Mouse (Mus musculus) kidney, adult 8-10 months (tissue): ENCODE measurements around the gene Smyd3.
"Not testable (repeated sequence)": the region's sequence is repeated elsewhere in the genome, so short reads cannot be mapped to it uniquely, and the experiment has no call there.

Experiments used
- DNase-seq, 2 experiments: peaks; one replicate each; pipeline ENCODE4 v3.0.0; 2022

Smyd3 gene

DNA sequence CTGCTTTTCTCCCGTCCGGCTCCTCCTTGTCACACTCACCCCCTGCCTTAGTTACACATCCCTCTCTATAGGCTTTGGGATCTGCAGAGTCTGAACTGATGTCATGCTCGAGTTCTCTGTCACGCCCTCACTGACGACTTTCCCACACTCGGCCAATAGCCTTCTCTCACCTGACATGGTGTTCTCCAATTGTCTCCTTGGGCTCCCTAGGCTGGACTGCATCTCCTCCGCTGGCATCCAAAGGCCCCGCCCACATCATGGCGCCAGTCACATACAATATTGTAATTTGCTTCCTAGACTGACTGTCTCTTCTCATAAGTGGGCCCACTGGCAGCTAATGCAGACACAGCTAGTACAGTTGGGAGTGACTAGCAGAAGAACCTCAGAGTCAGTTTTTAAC lies 304.5 kb downstream of the Smyd3 start:
- DNase-seq, result no peak

DNA sequence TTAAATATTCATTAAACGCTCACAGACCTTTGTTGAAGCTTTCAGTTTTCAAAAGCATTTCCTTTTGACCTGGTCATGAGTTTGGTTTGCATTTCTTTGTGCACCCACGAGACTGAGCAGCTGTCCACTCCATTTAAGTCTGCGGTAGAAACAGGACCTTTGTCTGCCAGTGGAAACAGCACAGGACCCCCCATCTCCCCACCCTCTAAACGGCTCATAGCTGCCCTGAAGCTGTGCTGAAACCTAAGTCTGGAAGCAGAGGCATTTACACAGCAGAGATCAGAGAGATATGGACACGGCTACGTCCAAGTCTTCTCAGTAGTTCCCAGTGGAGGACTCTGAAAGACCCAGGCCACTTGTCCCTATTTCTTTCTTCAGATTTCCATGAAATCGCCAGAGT lies 305.5 kb downstream of the Smyd3 start:
- DNase-seq, result no peak

DNA sequence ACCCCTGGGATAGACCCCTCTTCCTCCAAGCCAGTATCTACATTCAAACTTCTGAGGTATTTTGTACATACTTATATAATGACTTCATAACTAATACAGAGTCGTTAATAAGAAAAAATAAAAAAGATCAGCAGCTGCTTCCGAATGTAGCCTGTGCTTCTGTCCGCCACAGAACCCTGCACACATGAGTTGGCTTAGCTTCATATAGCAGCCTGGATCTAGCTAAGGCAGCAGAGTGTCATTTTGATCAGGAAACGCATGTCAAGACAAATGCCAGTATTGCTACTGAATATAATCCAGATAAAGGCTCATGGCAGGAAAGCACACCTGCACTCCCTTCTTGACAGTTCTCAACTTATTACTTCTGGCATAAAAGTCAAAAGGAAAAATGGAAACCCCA lies 306.5 kb downstream of the Smyd3 start:
- no peak for DNase-seq

DNA sequence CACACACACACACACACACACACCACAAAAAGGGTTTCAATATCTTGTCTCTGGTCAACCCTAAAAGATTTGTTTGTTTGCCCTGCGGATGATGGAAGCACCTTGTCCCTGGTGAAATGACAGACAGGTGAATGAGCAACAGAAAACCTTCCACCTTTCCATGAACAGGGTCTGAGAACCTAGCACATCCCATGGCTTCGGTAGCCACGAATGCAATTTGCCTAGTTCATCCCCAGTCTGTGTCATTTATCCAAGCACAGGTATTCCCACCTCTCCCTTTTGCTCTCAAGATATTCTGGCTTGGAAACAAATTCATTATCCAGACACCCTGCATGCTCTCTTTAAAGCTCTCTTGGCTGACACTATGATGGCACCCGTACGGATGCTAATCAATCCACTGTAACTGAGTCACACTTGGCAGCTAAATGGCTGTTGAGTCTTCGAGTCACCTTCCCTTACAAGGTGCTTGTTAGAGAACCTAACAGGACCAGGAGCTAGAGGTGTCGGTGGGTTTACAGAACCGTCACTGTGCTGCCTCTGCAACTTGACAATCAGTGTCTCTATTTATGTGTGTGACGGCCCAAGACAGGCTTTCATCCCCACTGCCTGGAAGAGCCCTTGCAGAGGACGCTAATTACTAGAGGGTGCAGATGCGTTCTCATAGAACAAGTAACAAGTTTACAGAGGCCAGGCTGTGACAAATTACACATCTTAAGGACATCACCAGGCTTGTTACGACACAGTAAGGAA lies 309.8 kb downstream of the Smyd3 start:
- no peak for DNase-seq

DNA sequence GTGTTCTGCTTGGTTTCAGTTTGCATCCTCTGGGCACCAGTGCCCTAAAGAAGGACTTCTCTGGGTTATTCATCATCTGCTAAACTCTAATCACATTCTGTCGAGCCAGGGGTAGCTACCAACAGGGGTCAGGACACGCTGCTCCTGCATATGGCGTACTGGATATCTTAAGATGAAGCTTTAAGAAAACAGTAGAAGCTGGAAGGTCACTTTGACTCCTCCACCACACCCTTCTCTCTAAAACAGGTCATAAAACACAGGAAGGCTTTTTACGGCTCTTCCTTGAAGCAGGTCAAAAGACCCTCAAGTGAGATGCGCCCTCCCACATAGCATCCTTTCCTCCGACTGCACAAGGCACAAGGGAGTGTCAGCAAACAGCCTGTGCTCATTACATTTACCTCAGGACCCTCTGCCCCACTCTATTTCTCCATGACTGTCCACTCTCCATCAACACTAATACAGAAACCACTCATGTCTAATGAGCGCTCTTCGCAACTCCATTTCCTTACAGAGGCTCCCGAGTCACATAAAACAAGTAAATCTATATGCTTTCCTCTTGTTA lies 310.6 kb downstream of the Smyd3 start:
- no peak for DNase-seq

DNA sequence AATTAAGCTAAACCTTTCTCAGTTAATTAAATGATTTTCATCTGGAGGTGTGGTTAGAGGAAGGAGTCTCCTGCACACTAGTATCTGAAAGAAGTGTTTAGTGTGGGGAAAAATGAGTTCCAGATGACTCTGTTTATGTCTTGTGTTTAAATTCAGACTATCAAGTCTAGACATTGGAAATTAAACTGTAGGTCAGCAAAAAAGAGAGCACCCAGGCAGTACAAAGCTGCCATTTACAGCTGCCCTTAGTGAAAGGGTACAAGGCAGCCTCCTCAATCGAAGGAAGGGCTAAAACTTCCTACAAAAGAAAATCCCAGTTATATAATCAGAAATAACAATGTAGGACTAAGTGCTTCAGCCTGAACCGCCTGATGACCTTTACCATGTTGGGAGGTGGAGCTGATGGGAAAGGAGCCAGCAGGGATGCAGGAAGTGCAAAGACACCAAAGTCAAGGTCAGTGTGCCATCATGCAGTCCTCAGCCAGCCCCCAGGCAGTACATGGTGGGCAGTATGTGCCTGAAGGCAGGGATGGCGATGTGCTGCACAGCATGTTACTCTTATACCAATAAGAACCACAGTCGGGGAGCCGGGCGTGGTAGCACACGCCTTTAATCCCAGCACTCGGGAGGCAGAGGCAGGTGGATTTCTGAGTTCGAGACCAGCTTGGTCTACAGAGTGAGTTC lies 319.2 kb downstream of the Smyd3 start:
- DNase-seq, result no peak

DNA sequence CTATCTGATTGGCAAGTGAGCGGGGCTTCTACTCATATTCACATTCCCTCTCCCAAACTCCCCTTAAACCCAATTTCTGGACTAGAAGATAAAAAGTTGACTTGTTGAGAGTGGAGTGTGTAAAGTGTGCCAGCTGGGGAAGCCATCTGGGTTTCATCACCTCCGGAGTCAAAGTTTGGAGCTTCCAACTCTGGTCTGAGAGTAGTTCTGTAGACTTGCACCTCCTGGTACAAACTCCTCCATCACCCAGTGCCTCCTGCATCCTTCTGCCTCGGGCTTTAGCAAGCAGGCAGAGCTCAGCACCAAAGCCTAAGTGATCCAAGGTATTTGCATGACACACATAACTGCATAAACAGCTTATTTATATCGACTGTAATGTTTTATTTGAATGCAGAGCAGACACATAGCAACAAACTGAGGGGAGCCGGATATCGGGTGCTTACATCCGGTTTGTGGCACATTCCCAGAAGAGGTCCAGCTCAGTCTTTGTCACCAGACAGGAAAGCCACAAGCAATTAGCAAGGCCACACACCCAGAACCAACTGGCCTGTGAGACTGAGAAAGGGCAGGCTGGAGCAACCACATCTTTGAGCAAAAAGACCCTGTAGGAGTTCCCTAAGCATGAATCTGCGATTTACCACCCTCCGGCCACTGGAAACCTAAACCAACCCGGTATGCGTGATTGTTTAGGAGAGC lies 319.9 kb downstream of the Smyd3 start:
- no peak for DNase-seq

DNA sequence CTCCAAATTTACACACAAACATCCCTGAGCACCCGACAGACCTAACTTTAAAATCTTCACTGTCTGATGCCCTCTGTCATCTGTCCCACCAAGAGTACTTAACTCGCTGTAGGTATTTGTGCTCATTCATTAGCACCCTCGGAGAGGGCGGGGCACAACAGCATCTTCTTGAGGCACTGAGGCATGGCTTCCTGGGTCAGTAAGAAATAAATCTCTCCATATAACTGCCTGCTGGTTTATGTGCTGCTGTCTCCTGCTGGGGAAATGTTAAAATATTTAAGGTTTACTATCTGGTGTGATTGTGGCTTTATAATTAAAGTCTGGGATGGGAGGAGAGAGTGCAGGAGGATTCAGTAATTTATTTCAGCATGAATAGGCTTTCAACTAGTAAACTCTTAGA lies 320.7 kb downstream of the Smyd3 start:
- no peak for DNase-seq

DNA sequence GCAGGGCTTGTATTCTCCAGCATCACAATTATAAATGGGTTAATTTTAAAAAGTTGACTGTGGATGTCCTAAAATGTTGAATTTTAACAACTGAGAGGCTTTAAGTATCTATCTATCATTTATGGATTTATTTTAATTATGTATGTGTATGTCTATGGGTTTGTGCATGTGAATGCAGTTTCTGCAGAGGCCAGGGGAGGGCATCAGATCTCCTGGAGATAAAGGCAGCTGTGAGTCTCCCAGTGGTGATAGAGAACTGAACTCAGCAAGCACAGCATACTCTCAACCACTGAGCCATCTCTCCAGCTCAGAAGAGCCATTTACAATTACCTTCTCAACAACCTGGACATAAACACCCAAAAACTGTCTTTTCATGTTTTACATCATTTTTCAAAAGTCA lies 321.4 kb downstream of the Smyd3 start:
- peak in 1 of 2 experiments; percentile 11 for DNase-seq

DNA sequence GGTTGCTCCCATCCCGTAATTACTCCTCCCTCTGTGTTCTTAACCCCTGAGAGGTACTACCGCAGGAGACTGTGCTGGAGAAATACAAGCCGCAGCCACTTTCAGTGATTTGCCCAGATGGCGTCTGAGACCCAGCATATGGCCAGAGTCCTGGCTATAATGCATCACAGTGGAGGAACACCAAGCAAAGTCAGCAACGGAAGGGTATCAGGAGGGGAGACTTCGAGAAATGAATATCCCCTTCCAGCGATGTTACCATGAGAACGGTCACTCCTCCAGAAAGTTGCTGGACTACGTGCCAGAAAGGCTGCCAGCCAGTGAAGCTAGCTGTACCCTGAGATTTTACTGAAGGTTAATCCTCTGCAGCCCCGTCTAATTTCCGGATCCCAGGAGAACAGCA lies 325.1 kb downstream of the Smyd3 start:
- DNase-seq, result no peak

DNA sequence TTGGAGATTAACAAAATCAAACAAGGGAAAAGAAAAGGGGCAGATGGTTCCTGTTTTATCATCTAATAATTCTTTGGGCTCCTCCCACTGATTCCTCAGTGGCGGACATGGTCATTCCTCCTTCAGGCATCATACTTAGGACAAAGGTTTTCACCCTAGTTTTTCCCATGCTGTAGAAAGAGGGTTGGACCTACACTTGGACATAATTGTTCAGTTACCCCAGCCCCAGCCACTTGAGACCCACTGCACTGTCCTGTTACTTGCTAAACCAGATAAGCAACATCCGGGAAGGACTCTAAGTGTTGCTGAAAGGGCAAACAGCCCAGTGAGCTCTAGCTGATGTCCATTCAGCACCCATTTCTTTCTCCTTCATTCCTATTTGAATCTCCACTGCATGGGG lies 327.0 kb downstream of the Smyd3 start:
- DNase-seq, result no peak

DNA sequence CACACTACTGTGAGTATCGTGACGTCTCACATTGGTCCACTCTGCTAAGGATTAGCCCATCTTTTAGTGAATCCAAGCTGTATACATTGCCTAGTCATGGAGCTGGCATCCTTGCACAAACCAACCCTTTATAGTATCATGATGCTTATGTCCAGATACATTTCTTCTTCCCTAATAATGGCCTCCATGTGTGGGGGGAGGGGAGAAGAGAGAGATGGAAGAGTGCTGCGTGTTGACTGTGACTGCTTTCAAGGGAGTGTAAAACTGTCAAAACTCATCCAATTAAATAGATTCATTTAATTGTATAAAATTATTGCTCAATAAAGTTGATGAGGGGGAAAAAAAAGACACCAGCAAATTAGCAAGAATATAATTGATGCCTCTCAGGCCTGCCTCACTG lies 330.7 kb downstream of the Smyd3 start:
- no peak for DNase-seq

DNA sequence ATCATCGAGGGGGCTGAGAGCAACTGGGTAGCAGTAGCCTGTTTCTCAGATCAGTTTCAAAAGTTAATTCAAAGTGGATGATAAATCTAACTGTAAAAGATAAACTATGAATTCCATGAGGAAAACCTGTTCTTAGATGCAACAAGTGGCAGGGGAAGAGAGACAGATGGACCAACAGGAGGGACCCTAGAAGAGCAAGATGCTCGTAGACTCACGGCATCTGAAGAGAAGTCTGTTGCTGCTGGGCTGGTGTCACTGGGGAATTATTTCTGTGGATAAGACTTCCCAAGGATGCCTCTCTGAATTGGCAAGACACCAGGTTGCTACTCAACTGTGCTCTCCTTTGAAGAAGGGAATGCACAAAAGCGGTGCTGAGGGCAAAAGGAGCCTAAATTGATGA lies 333.2 kb downstream of the Smyd3 start:
- no peak for DNase-seq

DNA sequence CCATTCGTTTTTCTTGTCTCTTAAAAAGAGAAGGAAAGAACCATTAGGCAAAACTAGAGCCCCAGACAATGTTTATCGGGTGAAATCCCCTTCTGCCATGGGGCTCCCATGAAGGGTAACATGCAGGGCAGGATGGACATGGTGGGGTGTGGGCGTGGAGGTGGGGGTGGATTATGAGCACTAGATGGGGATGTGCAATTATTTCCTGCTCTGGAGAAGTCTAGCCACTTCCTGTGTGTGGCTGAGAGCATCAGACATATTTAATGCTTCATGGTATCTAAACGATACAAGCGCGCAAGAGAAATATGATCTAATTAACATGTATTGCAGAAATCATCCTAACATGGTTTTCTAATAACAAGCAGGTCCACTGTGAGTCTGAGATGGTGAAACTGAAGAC lies 334.3 kb downstream of the Smyd3 start:
- DNase-seq, result no peak

DNA sequence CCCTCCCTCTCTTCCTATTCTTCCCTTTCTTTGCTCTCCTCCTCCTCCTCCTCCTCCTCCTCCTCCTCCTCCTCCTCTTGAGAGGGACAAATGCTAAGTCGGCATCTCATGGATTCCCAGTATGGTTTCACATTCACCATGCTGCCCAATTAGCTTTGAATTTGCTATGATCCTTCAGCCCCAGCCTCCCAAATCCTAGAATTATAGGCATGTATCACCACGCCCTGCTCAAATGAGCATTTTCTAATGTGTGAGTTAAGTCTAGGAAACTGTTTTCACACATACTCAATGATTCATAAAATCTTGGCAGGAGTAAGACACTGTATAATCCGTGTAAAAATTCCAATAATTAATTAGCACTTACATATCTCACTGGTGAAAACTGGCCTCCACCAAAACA lies 337.3 kb downstream of the Smyd3 start:
- no peak for DNase-seq

DNA sequence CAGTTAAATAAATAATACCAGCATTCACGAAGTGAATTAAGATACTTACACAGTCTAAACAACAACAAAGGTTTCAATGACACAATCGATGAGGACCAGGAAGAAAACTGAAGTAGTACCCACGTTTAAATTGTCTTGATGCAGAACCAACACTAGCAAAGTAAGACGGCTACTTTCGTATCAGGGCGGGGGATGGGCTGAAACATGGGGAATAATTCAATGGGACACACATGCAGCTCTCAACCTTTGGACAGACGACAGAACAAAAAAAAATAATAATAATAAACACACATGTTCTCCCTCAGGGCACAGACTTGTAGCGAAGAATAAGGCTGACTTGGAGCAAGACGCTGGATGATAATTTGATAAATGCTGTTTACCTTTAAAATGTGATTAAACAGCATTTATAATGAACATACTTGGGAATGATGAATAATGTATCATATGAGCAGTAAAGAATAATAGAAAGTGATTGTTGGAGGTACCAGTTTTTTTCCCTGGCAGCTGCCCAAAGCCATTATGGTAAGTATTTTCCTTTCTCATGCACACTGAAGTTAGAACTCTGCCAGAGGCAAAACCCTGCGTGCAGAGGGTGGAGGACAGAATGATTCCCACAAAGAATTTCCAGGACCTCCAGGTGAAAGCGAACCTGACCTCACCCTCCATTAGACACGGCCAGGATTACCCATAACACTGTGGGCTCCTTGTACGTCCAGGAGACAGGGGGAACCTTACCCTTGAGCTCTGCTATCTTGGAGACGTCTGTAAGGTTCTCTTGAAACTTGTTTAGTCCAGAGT lies 340.8 kb downstream of the Smyd3 start:
- peak; percentile 13 to 31 for DNase-seq

DNA sequence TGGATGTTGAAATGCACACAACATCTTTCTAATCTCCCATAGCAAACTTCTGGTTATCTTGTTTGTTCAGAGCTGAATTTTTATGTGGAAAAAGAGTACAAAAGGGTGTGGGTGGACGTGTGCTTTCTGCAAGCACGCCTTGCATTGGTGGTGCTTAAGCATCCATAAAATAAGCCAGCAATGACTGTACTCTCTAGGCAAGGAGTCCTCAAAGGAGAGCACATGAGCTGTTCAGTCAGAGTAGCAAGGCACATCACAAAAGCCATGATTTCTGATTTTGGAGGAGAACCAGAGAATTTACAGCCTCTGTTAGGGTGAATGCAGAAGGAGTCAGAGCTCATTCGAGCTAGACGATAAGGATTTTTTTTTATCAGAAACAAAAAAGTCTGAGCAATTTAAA lies 343.6 kb downstream of the Smyd3 start:
- no peak for DNase-seq

DNA sequence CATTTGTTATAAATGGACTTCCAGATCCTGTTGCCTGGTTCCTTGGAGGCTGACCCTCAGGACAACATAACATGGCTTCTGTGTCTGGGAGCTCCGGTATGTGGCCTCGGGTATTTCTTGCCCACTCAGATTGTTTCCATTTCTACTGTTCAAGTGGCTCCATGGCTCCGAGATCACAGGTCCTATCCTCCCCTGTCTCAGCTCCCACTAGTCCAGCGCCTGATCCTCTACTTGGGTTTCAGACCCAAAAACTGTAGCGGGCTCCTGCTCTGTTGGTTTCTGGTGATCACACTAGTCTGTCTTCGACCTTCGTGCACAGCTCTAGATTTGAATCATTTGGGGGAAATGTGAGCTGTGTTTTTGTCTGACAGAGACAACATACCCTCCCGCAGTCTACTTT lies 347.3 kb downstream of the Smyd3 start:
- DNase-seq, result no peak

DNA sequence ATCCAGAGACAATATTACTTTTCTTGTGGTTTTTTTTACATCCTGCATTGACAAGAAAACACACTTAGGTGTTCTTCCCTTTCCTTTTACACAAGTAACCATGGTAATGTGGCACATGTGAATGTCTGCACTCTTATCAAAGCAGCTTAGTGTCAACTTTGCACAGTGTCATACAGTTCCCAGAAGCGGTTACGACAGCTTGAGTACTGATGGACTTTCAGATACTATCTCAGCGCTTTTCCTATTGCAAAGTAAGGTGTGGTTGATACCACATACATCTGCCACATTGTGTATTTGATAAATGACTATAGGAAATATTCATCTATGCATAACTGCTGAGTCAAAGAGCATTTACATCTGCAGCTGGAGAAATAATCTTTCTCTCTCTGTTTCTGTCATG lies 348.1 kb downstream of the Smyd3 start:
- no peak for DNase-seq

DNA sequence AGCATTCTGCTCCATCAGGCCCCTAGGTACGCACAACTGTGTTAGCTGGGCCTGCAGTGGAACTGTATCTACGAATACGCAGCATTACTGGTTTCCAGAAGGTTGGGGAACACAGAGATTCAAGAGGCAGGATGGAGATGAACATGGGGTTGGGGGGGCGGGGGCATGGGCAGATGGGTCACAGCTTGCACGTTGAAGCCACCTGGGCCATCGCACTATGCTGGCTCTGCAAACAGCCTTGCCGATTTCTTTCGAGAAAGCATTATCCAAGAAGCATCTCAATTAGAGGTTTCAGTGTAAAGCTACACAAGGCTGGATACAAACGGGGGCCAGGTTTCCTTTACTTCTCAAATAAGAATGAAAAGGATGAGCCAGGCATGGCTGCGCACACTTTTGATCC lies 348.7 kb downstream of the Smyd3 start:
- no peak for DNase-seq

DNA sequence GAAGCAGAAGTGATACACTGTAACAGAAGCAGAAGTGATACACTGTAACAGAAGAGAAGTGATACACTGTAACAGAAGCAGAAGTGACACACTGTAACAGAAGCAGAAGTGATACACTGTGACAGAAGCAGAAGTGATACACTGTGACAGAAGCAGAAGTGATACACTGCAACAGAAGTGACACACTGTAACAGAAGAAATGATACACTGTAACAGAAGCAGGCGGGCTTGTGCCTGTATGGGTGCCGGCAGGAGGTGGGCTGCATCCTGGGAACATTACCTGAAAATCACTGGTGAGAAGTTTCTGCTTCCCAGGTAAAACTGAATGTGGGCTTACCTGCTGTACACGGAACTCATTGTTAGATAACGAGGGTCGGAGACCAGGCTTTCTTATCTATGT lies 353.6 kb downstream of the Smyd3 start:
- DNase-seq, result not testable (repeated sequence)

DNA sequence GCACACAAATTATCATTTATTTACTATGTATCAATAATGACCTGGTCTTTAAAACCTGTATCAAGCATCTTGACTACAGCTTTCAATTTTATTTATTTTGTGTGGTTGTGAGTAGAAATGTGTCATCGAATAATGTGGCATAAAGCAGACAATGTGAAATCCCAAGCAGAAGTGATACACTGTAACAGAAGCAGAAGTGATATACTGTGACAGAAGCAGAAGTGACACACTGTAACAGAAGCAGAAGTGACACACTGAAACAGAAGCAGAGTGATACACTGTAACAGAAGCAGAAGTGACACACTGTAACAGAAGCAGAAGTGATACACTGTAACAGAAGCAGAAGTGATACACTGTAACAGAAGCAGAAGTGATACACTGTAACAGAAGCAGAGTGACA lies 355.1 kb downstream of the Smyd3 start:
- DNase-seq, result not testable (repeated sequence)

DNA sequence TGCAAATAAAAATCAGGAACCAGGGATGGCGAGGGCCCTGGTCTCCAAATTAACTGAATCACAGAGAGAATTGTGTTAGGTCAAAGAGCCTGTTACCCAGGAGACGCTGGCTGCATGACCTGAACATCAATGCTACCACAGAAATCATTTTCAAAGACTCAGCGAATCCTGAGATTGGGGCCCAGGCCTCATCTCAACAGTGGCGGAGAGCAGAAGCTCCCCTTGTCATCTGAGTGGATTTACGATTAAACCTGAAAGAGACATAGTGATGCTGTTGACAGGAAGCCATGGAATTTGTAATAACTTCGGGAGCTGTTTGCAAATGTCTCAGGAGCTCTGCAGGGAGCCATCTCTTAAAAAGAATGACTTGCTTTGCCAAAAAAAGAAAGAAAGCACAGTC lies 355.9 kb downstream of the Smyd3 start:
- no peak for DNase-seq
